Mouse (Mus musculus) mouse trophoblast stem cell (cell line): ENCODE results near the gene Ppp1r7.
"Not testable (repeated sequence)": the region's sequence is repeated elsewhere in the genome, so short reads cannot be mapped to it uniquely, and the experiment has no call there.

Source experiments
- in situ Hi-C, 2 experiments: fragments of 300-500 bp; cut with MseI, MboI; formaldehyde crosslinking; loops; 2 replicates in 1 of 2; 3 replicates in 1 of 2; pipeline ENCODE4 v1.15.1; 2025

The Ppp1r7 gene

GRCm38 (mm10) chr1:93342648-93343503, at the start of gene Ppp1r7, which contains the start of gene Pask:
TSS of gene Ppp1r7 (plus strand) at chr1:93342854.
TSS of gene Pask (minus strand) at chr1:93343482.
- in situ Hi-C loops: no loop called here

GRCm38 (mm10) chr1:93294491-93294890, 48.2 kb upstream of the Ppp1r7 start:
- in situ Hi-C loops: not testable (repeated sequence)

- in situ Hi-C loops: no loop called here
These were observed 42.9 kb upstream of the Ppp1r7 start for GRCm38 (mm10) chr1:93299791-93300190.

- in situ Hi-C loops: no loop called here
These were observed 42.1 kb upstream of the Ppp1r7 start for GRCm38 (mm10) chr1:93300578-93300977.

GRCm38 (mm10) chr1:93305581-93306337, 36.9 kb upstream of the Ppp1r7 start, which contains the start of gene Mterf4:
TSS of gene Mterf4 (minus strand) at chr1:93305915.
- in situ Hi-C loops: no loop called here

- in situ Hi-C loops: no loop called here
These were observed 18.7 kb upstream of the Ppp1r7 start for GRCm38 (mm10) chr1:93323973-93324372.

- in situ Hi-C loops: no loop called here
These were observed 16.2 kb upstream of the Ppp1r7 start for GRCm38 (mm10) chr1:93326446-93326845.

- in situ Hi-C loops: no loop called here
These were observed 8.0 kb upstream of the Ppp1r7 start for GRCm38 (mm10) chr1:93334621-93335020.

GRCm38 (mm10) chr1:93343504-93344047, 922 bp downstream of the Ppp1r7 start:
- in situ Hi-C loops: no loop called here

- in situ Hi-C loops: no loop called here
These were observed 4.5 kb downstream of the Ppp1r7 start for GRCm38 (mm10) chr1:93347176-93347575.

GRCm38 (mm10) chr1:93349701-93350100, 7.0 kb downstream of the Ppp1r7 start:
- in situ Hi-C loops: no loop called here

GRCm38 (mm10) chr1:93352724-93353123, 10.1 kb downstream of the Ppp1r7 start:
- in situ Hi-C loops: no loop called here

GRCm38 (mm10) chr1:93362661-93363060, 20.0 kb downstream of the Ppp1r7 start:
- in situ Hi-C loops: no loop called here

GRCm38 (mm10) chr1:93365641-93366040, 23.0 kb downstream of the Ppp1r7 start:
- in situ Hi-C loops: no loop called here

GRCm38 (mm10) chr1:93373665-93374064, 31.0 kb downstream of the Ppp1r7 start, which contains the start of gene Ano7:
TSS of gene Ano7 (plus strand) at chr1:93373930.
- in situ Hi-C loops: no loop called here

GRCm38 (mm10) chr1:93377307-93377706, 34.7 kb downstream of the Ppp1r7 start:
- in situ Hi-C loops: no loop called here

- in situ Hi-C loops: no loop called here
These were observed 36.5 kb downstream of the Ppp1r7 start for GRCm38 (mm10) chr1:93379117-93379516.

- in situ Hi-C loops: no loop called here
These were observed 44.5 kb downstream of the Ppp1r7 start for GRCm38 (mm10) chr1:93387198-93387597.

- in situ Hi-C loops: no loop called here
These were observed 46.3 kb downstream of the Ppp1r7 start for GRCm38 (mm10) chr1:93388906-93389305.

- in situ Hi-C loops: no loop called here
These were observed 58.8 kb downstream of the Ppp1r7 start for GRCm38 (mm10) chr1:93401191-93402052.

GRCm38 (mm10) chr1:93403403-93403802, 60.7 kb downstream of the Ppp1r7 start:
- in situ Hi-C loops: no loop called here
